Mouse (Mus musculus): ENCODE measurements around the gene Rtn4rl1. TPM values are rescaled to one million over a fixed set of nuclear protein-coding genes. Genes with fewer than 3 reads are reported as not detected.

Gene Rtn4rl1
- polyA plus RNA-seq, 1 experiment from 2014 or later = 12.7 TPM

DNA sequence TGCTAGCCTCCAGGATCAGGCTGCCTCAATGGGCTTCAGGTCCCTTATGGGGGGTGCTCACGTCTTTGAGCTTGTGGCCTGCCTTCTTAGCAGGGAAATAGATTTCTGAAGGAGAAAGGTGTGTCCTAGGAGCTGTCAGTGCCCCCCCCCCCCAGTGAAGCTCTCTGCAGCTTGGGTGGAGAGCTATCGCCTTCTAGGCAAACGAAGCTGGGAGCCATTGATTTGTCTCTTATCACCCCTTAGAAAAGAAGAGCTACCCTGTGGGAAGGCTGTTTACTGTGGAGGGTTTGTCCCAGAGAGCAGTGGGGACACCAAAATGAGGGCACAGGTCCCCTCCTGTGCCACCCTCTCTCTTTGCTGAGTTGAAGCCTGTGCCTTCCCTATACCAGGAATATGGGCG is 16.5 kb downstream of the Rtn4rl1 start:
- H3K27me3 ChIP-seq (ENCODE audit: control insufficient read depth, insufficient read depth, low read length) = 0 out of 2 replicates have a peak, but pooled peaks cover 7% of the 10 kb centered on the region
- no peaks in the 10 kb centered on the region for H3K9me3 ChIP-seq (replicated peaks; ENCODE audit: control insufficient read depth, low read length)
- no peaks in the 10 kb centered on the region for H3K36me3 ChIP-seq (ENCODE audit: control insufficient read depth, insufficient read depth, low read length)
- ATAC-seq (replicated peaks; ENCODE audit: insufficient number of reproducible peaks, low FRiP score, low TSS enrichment) = no peak
- peaks cover 55% of the 10 kb centered on the region for H3K4me1 ChIP-seq (ENCODE audit: control insufficient read depth, insufficient read depth, low read length)
- H3K27ac ChIP-seq (ENCODE audit: low read depth, low read length) = peak overlapping the region; percentile 15; the same call in 1 of the 2 replicates
- 66% methylated on average over 4 of the region's 4 CpGs for WGBS (ENCODE audit: insufficient replicate concordance)
- no peak overlapping the region for H3K9ac ChIP-seq (ENCODE audit: low read depth, low read length)
- H3K4me2 ChIP-seq = peak overlapping the region; percentile 3; the same call in 1 of the 2 replicates
- H3K4me3 ChIP-seq (ENCODE audit: low read depth, low read length) = no peak overlapping the region

DNA sequence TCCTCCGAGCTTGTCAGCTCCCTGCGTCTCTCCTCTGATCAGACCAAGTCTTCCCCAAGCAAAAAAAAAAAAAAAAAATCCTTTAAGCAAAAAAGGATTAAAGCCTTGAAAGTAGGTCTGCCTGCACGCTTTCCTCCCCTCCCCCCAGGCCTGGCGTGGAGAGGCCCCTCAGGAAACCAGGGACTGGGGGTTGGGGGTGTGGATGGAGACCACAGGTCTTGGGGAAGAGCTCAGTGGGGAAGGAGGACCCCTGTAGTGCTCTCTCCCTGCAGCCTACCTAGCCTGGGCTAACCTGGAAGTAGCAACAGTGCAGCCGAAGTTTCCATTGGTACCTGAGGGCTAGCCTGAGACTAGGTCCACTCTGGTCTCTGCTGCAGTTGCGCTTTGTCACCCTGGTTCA is 17.2 kb downstream of the Rtn4rl1 start:
- Histone ChIP-seq H3K4me1 (ENCODE audit: control insufficient read depth, insufficient read depth, low read length) (peaks cover 60% of the 10 kb centered on the region), H3K9me3 (replicated peaks; ENCODE audit: control insufficient read depth, low read length) (no peaks in the 10 kb centered on the region), H3K4me3 (ENCODE audit: low read depth, low read length) (no peak overlapping the region), H3K9ac (ENCODE audit: low read depth, low read length) (no peak overlapping the region), H3K36me3 (ENCODE audit: control insufficient read depth, insufficient read depth, low read length) (no peaks in the 10 kb centered on the region), H3K27me3 (ENCODE audit: control insufficient read depth, insufficient read depth, low read length) (0 out of 2 replicates have a peak, but pooled peaks cover 7% of the 10 kb centered on the region), H3K27ac (ENCODE audit: low read depth, low read length) (no peak overlapping the region), H3K4me2 (no peak overlapping the region)
- no peak for ATAC-seq (replicated peaks; ENCODE audit: insufficient number of reproducible peaks, low FRiP score, low TSS enrichment)
- WGBS (ENCODE audit: insufficient replicate concordance) = 52% methylated on average over 6 of the region's 6 CpGs

DNA sequence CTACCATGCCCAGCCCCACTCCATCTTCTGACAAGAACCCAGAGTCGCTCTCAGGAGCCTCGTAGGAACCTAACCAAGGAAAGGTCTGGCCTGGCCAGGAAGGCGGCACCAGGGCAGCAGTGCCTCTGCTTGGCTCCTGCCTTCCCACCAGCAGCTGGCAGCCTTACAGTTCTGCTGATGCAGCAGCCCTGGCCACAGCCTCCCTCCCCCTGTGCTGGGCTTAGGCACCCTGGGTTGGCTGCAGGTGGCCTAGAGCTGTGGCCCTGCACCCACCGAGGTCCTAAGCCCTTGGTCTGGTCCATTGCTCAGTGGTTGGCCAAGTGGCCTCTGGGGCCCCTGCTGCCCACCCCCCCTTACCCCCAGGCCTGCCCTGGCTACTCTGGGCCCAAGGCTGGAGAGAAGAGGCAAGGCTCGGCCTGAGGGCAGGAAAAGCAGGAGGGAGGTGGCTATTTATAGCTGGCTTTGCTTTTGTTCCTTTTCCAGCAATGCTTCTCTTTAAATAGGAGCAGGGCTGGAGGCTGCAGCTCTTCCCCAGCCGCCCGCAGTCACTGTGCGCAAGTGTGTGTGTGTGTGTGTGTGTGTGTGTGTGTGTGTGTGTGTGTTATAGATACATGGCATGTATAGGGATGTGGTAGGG is 18.6 kb downstream of the Rtn4rl1 start:
- 0 out of 2 replicates have a peak, but pooled peaks cover 7% of the 10 kb centered on the region for H3K27me3 ChIP-seq (ENCODE audit: control insufficient read depth, insufficient read depth, low read length)
- peaks cover 66% of the 10 kb centered on the region for H3K4me1 ChIP-seq (ENCODE audit: control insufficient read depth, insufficient read depth, low read length)
- H3K27ac ChIP-seq (ENCODE audit: low read depth, low read length) = peak overlapping the region; percentile 96
- H3K4me2 ChIP-seq = peak overlapping the region; percentile 42
- no peaks in the 10 kb centered on the region for H3K36me3 ChIP-seq (ENCODE audit: control insufficient read depth, insufficient read depth, low read length)
- peak overlapping the region; percentile 43 for H3K9ac ChIP-seq (ENCODE audit: low read depth, low read length)
- no peak overlapping the region for H3K4me3 ChIP-seq (ENCODE audit: low read depth, low read length)
- ATAC-seq (replicated peaks; ENCODE audit: insufficient number of reproducible peaks, low FRiP score, low TSS enrichment) = peak; percentile 40; the same call in 1 of the 2 replicates
- 42% methylated on average over 8 of the region's 8 CpGs for WGBS (ENCODE audit: insufficient replicate concordance)
- no peaks in the 10 kb centered on the region for H3K9me3 ChIP-seq (replicated peaks; ENCODE audit: control insufficient read depth, low read length)

DNA sequence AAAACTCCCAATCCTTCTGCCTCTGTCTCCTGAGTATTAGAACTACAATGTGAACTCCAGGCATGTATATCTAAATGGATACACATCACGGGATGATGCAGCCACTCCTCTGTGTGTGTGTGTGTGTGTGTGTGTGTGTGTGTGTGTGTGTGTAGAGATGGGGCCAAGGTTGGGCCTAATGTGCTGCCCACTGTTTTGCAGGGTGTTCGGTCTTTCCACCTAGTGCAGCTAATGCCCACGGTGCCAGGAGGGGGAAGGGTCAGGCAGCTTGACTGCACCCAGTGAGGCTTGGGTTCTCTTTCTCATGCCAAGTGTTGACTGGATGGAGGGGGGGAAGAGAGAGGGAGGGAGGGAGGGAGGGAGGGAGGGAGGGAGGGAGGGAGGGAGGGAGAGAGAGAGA is 19.3 kb downstream of the Rtn4rl1 start:
- no peak for ATAC-seq (replicated peaks; ENCODE audit: insufficient number of reproducible peaks, low FRiP score, low TSS enrichment)
- Histone ChIP-seq H3K4me1 (ENCODE audit: control insufficient read depth, insufficient read depth, low read length) (peaks cover 66% of the 10 kb centered on the region), H3K27ac (ENCODE audit: low read depth, low read length) (peak overlapping the region; percentile 96), H3K9ac (ENCODE audit: low read depth, low read length) (0 out of 2 replicates have a peak overlapping the region, but pooled peaks have one; percentile 10), H3K9me3 (replicated peaks; ENCODE audit: control insufficient read depth, low read length) (no peaks in the 10 kb centered on the region), H3K27me3 (ENCODE audit: control insufficient read depth, insufficient read depth, low read length) (0 out of 2 replicates have a peak, but pooled peaks cover 7% of the 10 kb centered on the region), H3K4me2 (peak overlapping the region; percentile 42), H3K36me3 (ENCODE audit: control insufficient read depth, insufficient read depth, low read length) (no peaks in the 10 kb centered on the region), H3K4me3 (ENCODE audit: low read depth, low read length) (no peak overlapping the region)
- 51% methylated on average over 3 of the region's 3 CpGs for WGBS (ENCODE audit: insufficient replicate concordance)

DNA sequence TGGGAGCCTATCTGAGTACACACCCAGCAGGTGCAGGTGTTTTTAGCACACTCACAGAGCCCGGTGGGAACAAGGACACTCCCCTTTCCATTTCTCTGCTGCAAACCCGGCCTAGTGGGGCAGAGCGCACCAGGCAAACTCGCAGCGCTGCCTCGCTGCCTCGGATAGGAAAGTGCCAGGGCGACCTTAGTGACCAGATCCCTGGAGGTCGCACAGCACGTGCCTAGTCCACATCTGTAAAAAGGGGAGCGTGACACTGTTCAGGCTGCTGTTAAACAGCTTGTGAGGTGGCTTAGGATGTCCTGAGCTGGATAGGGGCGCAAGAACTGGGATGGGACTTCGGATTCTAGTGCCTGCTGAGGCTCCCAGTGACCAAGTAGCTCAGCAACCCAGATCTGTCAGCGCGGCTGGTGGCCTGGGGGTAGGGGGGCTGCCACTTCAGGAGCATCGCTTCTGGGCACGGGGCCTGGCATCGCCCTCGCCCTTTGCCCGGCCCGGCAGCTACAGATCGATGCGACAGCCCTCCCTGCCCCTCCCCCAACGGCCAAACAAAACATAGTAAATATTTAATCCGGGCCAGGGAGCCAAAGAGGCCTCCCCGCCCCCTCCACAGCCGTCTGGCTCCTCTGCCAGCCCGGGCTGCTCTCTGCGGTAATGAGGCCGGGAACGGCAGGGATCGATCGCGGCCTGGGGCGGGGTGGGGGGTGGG is 19.9 kb downstream of the Rtn4rl1 start:
- H3K4me3 ChIP-seq (ENCODE audit: low read depth, low read length) = peak overlapping the region; percentile 34
- WGBS (ENCODE audit: insufficient replicate concordance) = 7% methylated on average over 35 of the region's 35 CpGs
- H3K9me3 ChIP-seq (replicated peaks; ENCODE audit: control insufficient read depth, low read length) = no peaks in the 10 kb centered on the region
- peaks cover 65% of the 10 kb centered on the region for H3K4me1 ChIP-seq (ENCODE audit: control insufficient read depth, insufficient read depth, low read length)
- H3K4me2 ChIP-seq = peak overlapping the region; percentile 75
- H3K27me3 ChIP-seq (ENCODE audit: control insufficient read depth, insufficient read depth, low read length) = 0 out of 2 replicates have a peak, but pooled peaks cover 7% of the 10 kb centered on the region
- ATAC-seq (replicated peaks; ENCODE audit: insufficient number of reproducible peaks, low FRiP score, low TSS enrichment) = no peak
- no peaks in the 10 kb centered on the region for H3K36me3 ChIP-seq (ENCODE audit: control insufficient read depth, insufficient read depth, low read length)
- H3K27ac ChIP-seq (ENCODE audit: low read depth, low read length) = peak overlapping the region; percentile 57
- H3K9ac ChIP-seq (ENCODE audit: low read depth, low read length) = peak overlapping the region; percentile 69

DNA sequence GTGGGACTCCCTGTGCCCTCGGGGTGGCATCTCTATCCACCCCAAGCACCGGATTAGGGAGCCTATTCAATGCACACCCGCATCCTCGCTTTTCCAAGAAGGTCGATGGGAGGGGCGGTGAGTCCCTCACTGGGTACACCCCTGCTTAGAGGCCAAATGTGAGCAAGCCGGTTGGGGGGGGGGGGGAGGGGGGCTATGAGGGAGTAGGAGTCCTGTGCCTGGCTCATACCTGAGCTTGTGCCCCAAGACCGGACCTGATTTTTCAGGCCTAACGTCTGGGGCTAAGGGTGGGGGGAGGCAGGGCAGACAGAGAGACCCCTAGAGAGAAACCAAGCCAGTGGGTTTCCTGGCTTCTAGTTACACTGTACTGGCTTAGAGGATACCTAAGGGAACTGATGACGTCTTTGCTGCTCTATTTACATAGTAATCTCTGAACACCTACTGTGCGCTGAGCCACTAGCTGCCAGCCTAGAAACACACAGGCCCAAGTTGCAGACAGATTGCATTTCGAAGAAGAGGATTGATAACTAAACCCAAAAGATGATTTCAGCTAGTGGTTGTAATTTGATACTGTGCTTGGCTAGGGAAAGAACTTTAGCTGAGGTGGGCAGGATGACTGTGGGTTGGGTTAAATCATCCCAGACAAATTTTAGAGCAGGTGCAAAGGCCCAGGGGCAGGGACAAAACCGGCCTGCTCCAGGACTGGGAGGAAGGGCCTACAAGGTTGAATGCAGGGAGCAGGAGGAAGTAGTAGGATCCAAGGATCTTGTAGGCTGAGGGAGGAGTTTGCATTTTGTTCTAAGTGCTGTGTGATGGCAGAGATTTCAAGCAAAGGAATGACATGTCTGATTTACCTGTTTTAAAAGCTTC is 20.7 kb downstream of the Rtn4rl1 start:
- 18% methylated on average over 13 of the region's 13 CpGs for WGBS (ENCODE audit: insufficient replicate concordance)
- peak overlapping the region; percentile 69 for H3K9ac ChIP-seq (ENCODE audit: low read depth, low read length)
- H3K27ac ChIP-seq (ENCODE audit: low read depth, low read length) = peak overlapping the region; percentile 57; the same call in 1 of the 2 replicates
- H3K4me1 ChIP-seq (ENCODE audit: control insufficient read depth, insufficient read depth, low read length) = peaks cover 57% of the 10 kb centered on the region
- H3K36me3 ChIP-seq (ENCODE audit: control insufficient read depth, insufficient read depth, low read length) = no peaks in the 10 kb centered on the region
- ATAC-seq (replicated peaks; ENCODE audit: insufficient number of reproducible peaks, low FRiP score, low TSS enrichment) = no peak; the same call in 1 of the 2 replicates
- peak overlapping the region; percentile 34 for H3K4me3 ChIP-seq (ENCODE audit: low read depth, low read length)
- H3K9me3 ChIP-seq (replicated peaks; ENCODE audit: control insufficient read depth, low read length) = no peaks in the 10 kb centered on the region
- H3K4me2 ChIP-seq = peak overlapping the region; percentile 75
- H3K27me3 ChIP-seq (ENCODE audit: control insufficient read depth, insufficient read depth, low read length) = 0 out of 2 replicates have a peak, but pooled peaks cover 7% of the 10 kb centered on the region

DNA sequence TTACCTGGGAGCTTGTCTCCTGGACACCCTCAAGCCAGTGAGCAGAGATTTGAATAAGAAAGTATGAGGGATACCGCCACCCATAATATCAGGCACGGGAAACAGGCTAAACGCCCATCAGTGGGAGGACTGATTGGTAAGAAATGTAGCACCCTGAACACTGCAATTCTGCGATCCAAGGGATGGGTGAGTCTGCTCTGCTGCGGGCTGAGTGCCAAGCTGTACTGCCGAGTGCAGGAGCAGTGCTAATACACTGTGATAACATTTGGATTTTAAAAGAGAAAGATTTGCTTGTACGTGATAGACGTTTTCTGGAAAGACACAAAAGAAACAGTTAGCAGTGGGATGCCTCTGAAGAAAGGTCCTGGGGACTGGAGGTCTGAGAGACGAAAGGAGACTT is 26.5 kb downstream of the Rtn4rl1 start:
- no peak overlapping the region for H3K9ac ChIP-seq (ENCODE audit: low read depth, low read length)
- WGBS (ENCODE audit: insufficient replicate concordance) = 39% methylated on average over 9 of the region's 9 CpGs
- peaks cover 25% of the 10 kb centered on the region for H3K4me1 ChIP-seq (ENCODE audit: control insufficient read depth, insufficient read depth, low read length)
- no peaks in the 10 kb centered on the region for H3K9me3 ChIP-seq (replicated peaks; ENCODE audit: control insufficient read depth, low read length)
- ATAC-seq (replicated peaks; ENCODE audit: insufficient number of reproducible peaks, low FRiP score, low TSS enrichment) = no peak
- H3K4me3 ChIP-seq (ENCODE audit: low read depth, low read length) = no peak overlapping the region
- no peaks in the 10 kb centered on the region for H3K27me3 ChIP-seq (ENCODE audit: control insufficient read depth, insufficient read depth, low read length)
- no peaks in the 10 kb centered on the region for H3K36me3 ChIP-seq (ENCODE audit: control insufficient read depth, insufficient read depth, low read length)
- H3K27ac ChIP-seq (ENCODE audit: low read depth, low read length) = 0 out of 2 replicates have a peak overlapping the region, but pooled peaks have one; percentile 43
- peak overlapping the region; percentile 14; the same call in 1 of the 2 replicates for H3K4me2 ChIP-seq

DNA sequence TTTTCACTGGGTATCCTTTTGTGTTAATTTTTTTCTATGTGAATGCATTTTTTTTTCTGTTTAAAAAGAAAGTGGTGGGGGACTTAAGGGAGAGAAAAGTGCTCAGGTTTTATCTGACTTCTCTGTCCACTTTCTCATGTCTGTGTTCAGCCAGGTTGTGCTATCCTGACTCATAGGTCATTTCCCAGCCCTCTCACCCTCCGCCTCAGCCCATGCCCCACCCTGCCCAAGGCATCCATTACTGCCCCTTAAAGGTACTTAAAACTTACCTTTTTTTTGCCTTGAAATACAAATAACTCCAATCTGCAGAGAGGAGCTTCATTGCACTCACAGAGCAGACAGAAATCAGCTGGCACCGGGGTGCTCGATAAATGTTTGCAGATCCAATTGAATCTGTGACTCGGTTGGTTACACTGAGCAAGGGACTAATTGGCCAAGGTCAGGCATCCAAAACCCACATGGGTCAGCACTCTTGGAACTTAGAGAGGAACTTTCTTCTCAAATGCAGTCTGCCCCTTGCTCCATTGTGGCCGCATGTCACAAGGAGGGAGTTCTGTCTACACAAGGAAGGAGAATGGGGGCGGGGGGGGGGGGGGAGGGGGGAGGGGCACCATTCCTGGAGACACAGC is 27.0 kb downstream of the Rtn4rl1 start:
- ATAC-seq (replicated peaks; ENCODE audit: insufficient number of reproducible peaks, low FRiP score, low TSS enrichment) = no peak
- WGBS (ENCODE audit: insufficient replicate concordance) = 60% methylated on average over 5 of the region's 6 CpGs

More for the DNA sequence above, 27.0 kb downstream of the Rtn4rl1 start:
- no peak overlapping the region for H3K9ac ChIP-seq (ENCODE audit: low read depth, low read length)
- H3K27ac ChIP-seq (ENCODE audit: low read depth, low read length) = peak overlapping the region; percentile 43; the same call in 1 of the 2 replicates
- H3K4me3 ChIP-seq (ENCODE audit: low read depth, low read length) = no peak overlapping the region
- no peaks in the 10 kb centered on the region for H3K36me3 ChIP-seq (ENCODE audit: control insufficient read depth, insufficient read depth, low read length)
- peaks cover 20% of the 10 kb centered on the region for H3K4me1 ChIP-seq (ENCODE audit: control insufficient read depth, insufficient read depth, low read length)
- no peaks in the 10 kb centered on the region for H3K27me3 ChIP-seq (ENCODE audit: control insufficient read depth, insufficient read depth, low read length)
- H3K9me3 ChIP-seq (replicated peaks; ENCODE audit: control insufficient read depth, low read length) = no peaks in the 10 kb centered on the region
- H3K4me2 ChIP-seq = no peak overlapping the region
